Mouse (Mus musculus) ovary, postnatal 36 days (tissue): Measurements from ENCODE around the gene Isg20.
A peak's percentile ranks its signal among the peaks of the same experiment; 100 is the strongest.

Source experiments
- DNase-seq: peaks from one replicate; pipeline ENCODE4 v3.0.0; 2022; ENCODE audit warnings: low spot score, mixed read lengths

Gene Isg20

DNA sequence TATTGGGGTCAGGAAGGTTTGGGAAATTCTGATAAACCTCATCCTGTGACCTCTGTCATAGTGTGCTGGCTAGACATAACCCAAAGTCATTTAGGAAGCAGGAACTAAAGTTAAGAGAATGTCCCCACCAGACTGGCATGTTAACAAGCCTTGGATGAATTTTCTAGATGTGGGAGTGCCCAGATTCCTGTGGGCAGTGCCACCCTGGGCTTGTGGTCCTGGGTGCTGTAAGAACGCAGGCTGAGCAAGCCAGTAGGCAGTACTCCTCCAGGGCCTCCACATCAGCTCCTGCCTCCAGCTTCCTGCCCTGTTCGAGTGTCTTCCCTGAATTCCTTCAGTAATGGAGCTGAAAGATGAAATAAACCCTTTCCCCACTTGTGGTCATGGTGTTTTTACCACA lies 9.0 kb upstream of the Isg20 start:
- no peak for DNase-seq

GRCm38 (mm10) chr7:78909026-78909425 lies 4.2 kb upstream of the Isg20 start:
- no peak for DNase-seq

GRCm38 (mm10) chr7:78910336-78911098 lies 2.7 kb upstream of the Isg20 start:
- DNase-seq: no peak

- no peak for DNase-seq
Observed at GRCm38 (mm10) chr7:78911209-78911608, 2.0 kb upstream of the Isg20 start.

GRCm38 (mm10) chr7:78912253-78912973 lies 811 bp upstream of the Isg20 start:
- DNase-seq: no peak

- DNase-seq: peak; percentile 53
Observed at GRCm38 (mm10) chr7:78913649-78914544, 673 bp downstream of the Isg20 start.

DNA sequence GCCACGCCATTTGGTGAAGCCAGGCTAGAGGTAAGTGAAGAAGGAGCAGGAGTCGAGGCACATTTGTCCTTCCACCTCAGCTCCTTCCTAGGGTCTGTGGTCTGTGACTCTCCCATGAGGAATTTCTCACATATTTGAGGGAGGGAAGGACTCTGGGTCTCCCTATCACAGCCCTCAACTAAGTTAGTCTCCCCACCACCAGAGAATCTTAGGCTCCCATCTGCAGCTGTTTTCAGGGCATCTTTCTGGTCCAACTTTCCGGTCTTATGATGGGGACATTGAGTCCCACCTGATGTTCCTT lies 1.3 kb downstream of the Isg20 start:
- no peak for DNase-seq

GRCm38 (mm10) chr7:78914896-78915510 lies 1.8 kb downstream of the Isg20 start:
- DNase-seq: no peak

DNA sequence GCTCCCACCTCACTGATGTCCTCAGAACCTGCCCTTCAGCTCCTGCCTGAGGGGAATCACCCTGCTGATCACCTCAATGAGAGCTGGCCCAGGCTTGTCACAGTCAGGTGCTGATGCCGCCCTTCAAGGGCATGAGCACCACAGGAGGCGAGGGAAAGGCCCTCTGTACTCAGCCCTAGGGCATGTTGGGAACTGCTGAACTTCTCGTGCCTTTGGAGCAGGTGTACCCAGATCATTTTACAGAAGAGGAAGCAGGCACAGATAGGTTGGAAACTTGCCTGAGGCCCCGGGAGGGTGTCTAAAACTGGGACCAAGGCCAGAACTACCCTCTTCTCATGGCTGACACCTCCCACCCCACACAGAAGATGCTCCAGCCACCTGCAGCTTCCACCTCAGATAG lies 5.5 kb downstream of the Isg20 start:
- no peak for DNase-seq

DNA sequence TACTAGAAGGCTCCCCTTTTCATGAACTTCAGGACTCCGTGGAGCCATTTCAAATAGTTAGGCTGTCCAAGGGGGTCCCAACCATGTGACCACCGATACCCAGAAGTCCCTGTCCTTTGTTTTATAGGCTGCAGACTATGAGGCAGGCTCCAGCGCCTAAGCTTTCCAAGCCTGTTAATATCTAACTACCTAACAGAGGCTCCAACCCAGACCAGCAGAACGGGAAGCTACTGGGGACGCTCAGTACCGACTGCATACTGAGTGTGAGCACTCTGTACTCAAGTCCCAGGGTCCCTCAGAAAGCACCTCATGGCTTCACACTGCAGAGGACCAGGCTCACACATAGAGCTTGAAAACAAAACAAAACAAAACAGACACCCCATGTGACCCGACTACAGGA lies 9.3 kb downstream of the Isg20 start:
- no peak for DNase-seq

DNA sequence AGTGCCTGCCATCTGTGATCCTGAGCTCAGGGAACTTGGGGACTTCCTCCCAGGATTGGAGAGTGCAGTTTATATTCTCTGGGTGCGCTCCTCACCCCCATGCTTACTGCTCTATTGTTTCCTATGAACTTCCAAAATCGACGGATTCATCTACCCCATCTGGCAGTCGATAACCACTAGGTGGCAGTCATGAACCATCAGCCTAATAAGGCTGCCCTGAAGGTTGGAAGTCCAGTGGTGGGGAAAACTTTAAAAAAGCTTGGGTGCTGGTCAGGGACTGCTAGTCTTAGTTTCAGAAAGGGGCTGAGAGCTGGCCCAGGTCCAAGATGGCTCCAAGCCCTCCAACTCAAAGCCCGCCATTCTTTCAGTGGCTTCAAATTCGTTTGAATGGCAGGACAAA lies 11.1 kb downstream of the Isg20 start:
- peak; percentile 46 for DNase-seq

DNA sequence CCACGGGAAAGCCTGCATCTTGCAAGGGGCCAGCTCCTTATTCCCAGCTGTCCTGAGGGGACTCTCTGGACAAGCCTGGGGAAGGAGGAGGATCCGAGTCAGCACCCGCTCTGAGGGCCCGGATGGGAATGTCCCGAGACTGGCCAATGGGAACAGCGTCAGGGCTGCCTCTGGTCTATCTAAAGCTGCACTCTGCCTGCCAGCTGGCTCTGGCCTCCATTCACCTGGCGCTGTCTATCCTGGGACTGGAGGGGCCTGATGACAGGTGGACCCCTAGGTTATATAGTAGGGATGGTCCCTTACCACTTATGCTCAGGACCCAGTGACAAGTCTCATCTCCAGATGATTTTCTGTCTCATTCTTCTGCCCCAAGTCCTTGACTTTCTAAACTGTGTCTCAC lies 11.6 kb downstream of the Isg20 start:
- no peak for DNase-seq

GRCm38 (mm10) chr7:78925680-78926079 lies 12.5 kb downstream of the Isg20 start:
- no peak for DNase-seq

GRCm38 (mm10) chr7:78926156-78926555 lies 12.9 kb downstream of the Isg20 start:
- DNase-seq: no peak

DNA sequence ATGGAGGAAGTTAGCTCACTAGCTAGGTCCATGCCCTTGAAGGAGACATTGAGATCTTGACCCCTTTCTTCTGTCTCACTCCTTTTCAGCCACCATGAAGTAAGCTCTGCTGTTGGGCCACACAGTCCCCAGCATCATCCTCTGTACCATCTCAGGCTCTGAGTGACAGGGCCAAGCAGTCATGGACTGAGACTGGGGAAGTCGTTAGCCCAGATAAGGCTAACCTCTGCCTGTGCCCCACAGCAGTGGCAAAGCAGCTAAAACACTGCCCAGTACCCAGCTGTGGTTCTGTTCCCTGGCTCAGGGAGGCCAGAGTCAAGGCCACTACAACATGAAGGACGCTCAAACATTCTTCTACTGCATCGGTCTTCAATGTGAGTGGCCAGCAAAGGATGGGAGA lies 14.0 kb downstream of the Isg20 start:
- no peak for DNase-seq

DNA sequence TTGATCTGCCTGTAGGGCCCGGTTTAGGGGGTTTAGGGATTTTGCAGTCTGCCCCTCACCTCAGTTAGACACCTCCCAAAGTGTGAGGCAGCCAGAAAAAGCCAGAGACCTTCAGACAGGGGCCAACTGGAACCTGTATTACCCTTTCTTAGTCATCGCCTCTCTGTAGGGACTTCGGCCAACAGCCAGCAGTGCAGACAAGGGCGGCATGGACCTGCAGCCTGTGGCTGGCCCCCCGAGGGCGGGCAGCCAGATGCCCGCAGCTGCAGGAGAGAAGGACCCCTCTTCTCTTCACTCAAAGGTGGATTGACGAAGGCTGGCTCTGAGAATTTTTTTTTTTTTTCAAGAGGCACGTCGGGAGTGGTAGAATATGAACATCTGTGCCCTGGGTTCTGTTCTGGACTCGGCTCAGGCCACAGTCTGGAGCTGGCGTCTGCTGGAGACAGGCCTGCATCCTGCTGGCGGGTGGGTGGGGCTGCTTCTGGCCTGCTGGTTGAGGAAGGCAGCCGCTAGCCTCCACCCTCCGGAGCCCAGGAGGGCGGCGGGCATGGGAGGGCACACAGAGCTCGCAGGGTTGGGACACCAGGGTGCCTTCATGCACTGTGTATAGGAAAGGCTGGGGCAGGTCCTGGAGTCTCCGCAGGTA lies 25.9 kb downstream of the Isg20 start:
- no peak for DNase-seq

- no peak for DNase-seq
Observed at GRCm38 (mm10) chr7:78940971-78941370, 27.7 kb downstream of the Isg20 start.

DNA sequence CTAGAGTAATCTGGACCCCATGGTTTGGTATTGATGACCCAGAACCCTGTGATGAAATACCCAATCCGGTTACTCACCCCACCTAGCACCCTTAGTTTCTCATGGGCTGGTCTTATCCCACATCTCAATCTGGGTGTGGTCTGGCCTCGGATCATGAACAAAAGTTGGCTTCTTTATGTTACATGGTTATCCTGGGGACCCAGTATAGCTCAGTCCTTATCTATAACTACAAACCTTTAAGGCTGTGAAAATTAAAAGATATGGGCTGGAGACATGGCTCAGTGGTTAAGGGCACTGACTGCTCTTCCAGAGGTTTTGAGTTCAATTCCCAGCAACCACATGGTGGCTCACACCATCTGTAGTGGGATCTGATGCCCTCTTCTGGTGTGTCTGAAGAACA lies 29.3 kb downstream of the Isg20 start:
- DNase-seq: no peak

- no peak for DNase-seq
Observed at GRCm38 (mm10) chr7:78953886-78954572, 40.8 kb downstream of the Isg20 start.

DNA sequence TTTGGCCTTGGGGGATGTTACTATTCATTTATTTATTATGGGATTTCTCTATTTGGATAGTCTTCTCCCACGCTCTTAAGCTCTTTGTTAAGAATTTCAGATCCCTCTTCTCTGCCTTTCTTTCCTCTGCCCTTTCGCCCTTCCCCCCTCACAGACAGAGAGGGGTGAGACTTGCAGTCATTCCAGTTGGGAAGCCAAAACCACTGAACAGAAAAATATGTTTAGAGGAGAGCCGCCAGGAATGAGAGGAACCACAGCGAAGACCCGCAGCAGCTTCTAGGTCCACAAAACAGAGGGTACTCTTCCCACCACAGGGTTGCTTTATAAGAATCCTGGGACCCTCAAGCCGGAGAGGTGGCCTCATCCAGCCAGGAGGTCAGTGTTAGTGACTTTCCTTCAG lies 41.4 kb downstream of the Isg20 start:
- no peak for DNase-seq

DNA sequence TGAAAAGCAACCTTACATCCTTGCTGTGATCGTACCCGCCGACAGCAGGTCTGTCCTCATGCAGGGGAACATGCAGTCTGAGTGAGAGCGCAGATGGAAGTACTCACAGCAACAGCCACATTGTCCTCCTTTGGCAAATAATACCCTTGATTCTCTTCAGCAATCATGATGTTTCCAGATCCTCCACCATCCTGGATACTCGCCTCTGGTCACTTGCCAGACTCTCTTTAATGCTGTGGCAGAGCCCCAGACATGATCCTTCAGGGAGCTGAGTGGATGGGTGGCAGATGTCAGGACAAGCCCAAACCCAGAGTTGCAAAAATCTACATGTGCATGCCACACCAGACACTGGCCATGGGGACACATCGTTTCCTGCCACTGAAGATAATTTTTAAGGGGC lies 41.9 kb downstream of the Isg20 start:
- no peak for DNase-seq
